Mouse (Mus musculus) layer of hippocampus, adult 11-12 months (tissue): Measurements from ENCODE around the gene Ddx6.
A peak's percentile ranks its signal among the peaks of the same experiment; 100 is the strongest.

Source experiments
- DNase-seq: peaks from one replicate; pipeline ENCODE4 v3.0.0; 2022; ENCODE audit warnings: low spot score

Ddx6 gene

GRCm38 (mm10) chr9:44641616-44642015 lies 36.9 kb downstream of the Ddx6 start:
- no peak for DNase-seq

- no peak for DNase-seq
These were observed 38.4 kb downstream of the Ddx6 start for GRCm38 (mm10) chr9:44643103-44643502.

GRCm38 (mm10) chr9:44644186-44644585 lies 39.5 kb downstream of the Ddx6 start:
- no peak for DNase-seq

- DNase-seq, result peak; percentile 41
These were observed 40.8 kb downstream of the Ddx6 start for GRCm38 (mm10) chr9:44645481-44645880.

- no peak for DNase-seq
These were observed 41.2 kb downstream of the Ddx6 start for GRCm38 (mm10) chr9:44645924-44646323.

GRCm38 (mm10) chr9:44646366-44646765 lies 41.7 kb downstream of the Ddx6 start:
- DNase-seq, result no peak

- no peak for DNase-seq
These were observed 42.3 kb downstream of the Ddx6 start for GRCm38 (mm10) chr9:44647026-44647425.

GRCm38 (mm10) chr9:44647656-44648055 lies 43.0 kb downstream of the Ddx6 start:
- DNase-seq, result no peak

- no peak for DNase-seq
These were observed 44.2 kb downstream of the Ddx6 start for GRCm38 (mm10) chr9:44648881-44649281.

GRCm38 (mm10) chr9:44652027-44652426 lies 47.3 kb downstream of the Ddx6 start:
- DNase-seq, result peak; percentile 74

GRCm38 (mm10) chr9:44653896-44654295 lies 49.2 kb downstream of the Ddx6 start:
- no peak for DNase-seq

- DNase-seq, result peak; percentile 63
These were observed 50.7 kb downstream of the Ddx6 start for GRCm38 (mm10) chr9:44655098-44656066.

- no peak for DNase-seq
These were observed 59.0 kb downstream of the Ddx6 start for GRCm38 (mm10) chr9:44663706-44664105.

- no peak for DNase-seq
These were observed 66.7 kb downstream of the Ddx6 start for GRCm38 (mm10) chr9:44671416-44671815.

GRCm38 (mm10) chr9:44672291-44672865 lies 67.7 kb downstream of the Ddx6 start:
- no peak for DNase-seq

- no peak for DNase-seq
These were observed 68.3 kb downstream of the Ddx6 start, which contains the start of gene Treh for GRCm38 (mm10) chr9:44673005-44673404. Treh (plus strand) TSS chr9:44673233.

GRCm38 (mm10) chr9:44678288-44678871 lies 73.7 kb downstream of the Ddx6 start:
- no peak for DNase-seq

- no peak for DNase-seq
These were observed 74.9 kb downstream of the Ddx6 start for GRCm38 (mm10) chr9:44679565-44679964.

- no peak for DNase-seq
These were observed 78.4 kb downstream of the Ddx6 start for GRCm38 (mm10) chr9:44683046-44683445.

- peak; percentile 71 for DNase-seq
These were observed 80.9 kb downstream of the Ddx6 start for GRCm38 (mm10) chr9:44685346-44686330.

GRCm38 (mm10) chr9:44686638-44687037 lies 81.9 kb downstream of the Ddx6 start:
- no peak for DNase-seq

- DNase-seq, result no peak
These were observed 83.3 kb downstream of the Ddx6 start for GRCm38 (mm10) chr9:44688013-44688412.
